Mouse (Mus musculus): ENCODE results near the gene Kcnmb2.

DNA sequence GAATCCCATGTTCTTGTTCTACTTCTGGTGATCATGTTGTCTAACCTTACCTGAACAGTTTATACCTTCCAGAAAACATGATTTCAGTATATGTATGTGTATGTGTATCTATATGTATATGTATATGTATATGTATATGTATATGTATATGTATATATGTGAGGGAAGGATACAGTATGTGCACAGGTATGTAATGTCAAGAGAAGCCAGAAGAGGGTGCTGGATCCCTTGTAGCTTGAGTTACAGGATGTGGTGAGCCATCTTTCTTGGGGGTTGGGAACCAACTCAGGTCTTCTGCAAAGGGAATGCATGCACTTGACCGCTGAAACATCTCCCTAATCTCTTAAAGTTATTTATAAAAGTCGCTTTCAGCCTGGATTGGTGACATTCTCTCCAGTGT lies 286.6 kb downstream of the Kcnmb2 start:
- TF ChIP-seq REST (IDR thresholded peaks at IDR 0.05; ENCODE audit: insufficient read depth, insufficient read length), result no peak
- no peak for TF ChIP-seq POLR2A (IDR thresholded peaks at IDR 0.05; ENCODE audit: insufficient read length, low read depth)
- no peak for TF ChIP-seq E2F4 (IDR thresholded peaks at IDR 0.05; ENCODE audit: insufficient read depth)
- no peak for TF ChIP-seq TCF12 (IDR thresholded peaks at IDR 0.05; ENCODE audit: insufficient read depth, poor library complexity, severe bottlenecking)
- TF ChIP-seq POLR2AphosphoS2 (IDR thresholded peaks at IDR 0.05; ENCODE audit: insufficient read length, low read depth), result no peak
- TF ChIP-seq MAX (IDR thresholded peaks at IDR 0.05; ENCODE audit: low read depth), result no peak
- TF ChIP-seq CEBPB (IDR thresholded peaks at IDR 0.05; ENCODE audit: insufficient read depth, poor library complexity, severe bottlenecking), result no peak
